Mouse (Mus musculus): ENCODE results near the gene Wfdc6b. TPM values are rescaled to one million over a fixed set of nuclear protein-coding genes. Genes with fewer than 3 reads are reported as not detected.

Gene Wfdc6b
- total and polyA plus RNA-seq, 2 experiments from 2014 or later = not detected

GRCm38 (mm10) chr2:164641881-164642673, 28.8 kb downstream of the Wfdc6b start:
- no peaks in the 10 kb centered on the region for H3K4me1 ChIP-seq (ENCODE audit: insufficient read depth, low read length)
- WGBS = 66% methylated on average over 13 of the region's 13 CpGs
- ATAC-seq (ENCODE audit: low FRiP score) = no peak
- H3K27ac ChIP-seq (ENCODE audit: low read depth, low read length) = no peak overlapping the region
- no peaks in the 10 kb centered on the region for H3K27me3 ChIP-seq (ENCODE audit: insufficient read depth, low read length)
- no peaks in the 10 kb centered on the region for H3K36me3 ChIP-seq (ENCODE audit: insufficient read depth, low read length)
- H3K4me2 ChIP-seq (ENCODE audit: low read depth, low read length, poor library complexity, severe bottlenecking) = no peak overlapping the region
- no peak overlapping the region for H3K4me3 ChIP-seq (ENCODE audit: low read depth, low read length)
- DNase-seq (ENCODE audit: low spot score) = peak; percentile 5
- no peak for TF ChIP-seq CTCF (IDR thresholded peaks at IDR 0.05)
- no peaks in the 10 kb centered on the region; the same call in 1 of the 2 replicates for H3K9me3 ChIP-seq (ENCODE audit: low read length)
- no peak overlapping the region for H3K9ac ChIP-seq (replicated peaks; ENCODE audit: low read length, poor library complexity, severe bottlenecking)

GRCm38 (mm10) chr2:164655858-164656257, 42.5 kb downstream of the Wfdc6b start, which contains the start of gene Wfdc10:
Wfdc10 (plus strand) TSS chr2:164656046.
- no peaks in the 10 kb centered on the region for H3K4me1 ChIP-seq (ENCODE audit: insufficient read depth, low read length)
- DNase-seq (ENCODE audit: low spot score) = peak; percentile 41
- no peaks in the 10 kb centered on the region for H3K27me3 ChIP-seq (ENCODE audit: insufficient read depth, low read length)
- WGBS = 18% methylated on average over 11 of the region's 11 CpGs
- H3K4me2 ChIP-seq (ENCODE audit: low read depth, low read length, poor library complexity, severe bottlenecking) = no peak within 1 kb of the TSS
- H3K4me3 ChIP-seq (ENCODE audit: low read depth, low read length) = no peak within 1 kb of the TSS
- no peak for ATAC-seq (ENCODE audit: low FRiP score)
- H3K36me3 ChIP-seq (ENCODE audit: insufficient read depth, low read length) = no peaks in the 10 kb centered on the region
- no peak within 1 kb of the TSS for H3K9ac ChIP-seq (replicated peaks; ENCODE audit: low read length, poor library complexity, severe bottlenecking)
- TF ChIP-seq CTCF (IDR thresholded peaks at IDR 0.05) = peak; percentile 82
- H3K9me3 ChIP-seq (ENCODE audit: low read length) = no peaks in the 10 kb centered on the region
- no peak within 1 kb of the TSS for H3K27ac ChIP-seq (ENCODE audit: low read depth, low read length)

- Histone ChIP-seq H3K4me1 (ENCODE audit: insufficient read depth, low read length) (no peaks in the 10 kb centered on the region), H3K4me2 (ENCODE audit: low read depth, low read length, poor library complexity, severe bottlenecking) (no peak within 1 kb of the TSS), H3K4me3 (ENCODE audit: low read depth, low read length) (no peak within 1 kb of the TSS), H3K9me3 (ENCODE audit: low read length) (no peaks in the 10 kb centered on the region), H3K27ac (ENCODE audit: low read depth, low read length) (no peak within 1 kb of the TSS), H3K27me3 (ENCODE audit: insufficient read depth, low read length) (no peaks in the 10 kb centered on the region), H3K9ac (replicated peaks; ENCODE audit: low read length, poor library complexity, severe bottlenecking) (no peak within 1 kb of the TSS), H3K36me3 (ENCODE audit: insufficient read depth, low read length) (no peaks in the 10 kb centered on the region)
- no peak for ATAC-seq (ENCODE audit: low FRiP score)
- WGBS = 82% methylated on average over 9 of the region's 9 CpGs
- TF ChIP-seq CTCF (IDR thresholded peaks at IDR 0.05) = no peak
- DNase-seq (ENCODE audit: low spot score) = no peak
Measured at GRCm38 (mm10) chr2:164656483-164656882, 43.2 kb downstream of the Wfdc6b start, which contains the start of gene Wfdc9. Wfdc9 (minus strand) TSS chr2:164656583.

GRCm38 (mm10) chr2:164664851-164665250, 51.5 kb downstream of the Wfdc6b start:
- Histone ChIP-seq H3K9me3 (ENCODE audit: low read length) (no peaks in the 10 kb centered on the region), H3K4me3 (ENCODE audit: low read depth, low read length) (no peak overlapping the region), H3K4me2 (ENCODE audit: low read depth, low read length, poor library complexity, severe bottlenecking) (no peak overlapping the region), H3K27ac (ENCODE audit: low read depth, low read length) (no peak overlapping the region), H3K4me1 (ENCODE audit: insufficient read depth, low read length) (no peaks in the 10 kb centered on the region), H3K27me3 (ENCODE audit: insufficient read depth, low read length) (no peaks in the 10 kb centered on the region), H3K36me3 (ENCODE audit: insufficient read depth, low read length) (no peaks in the 10 kb centered on the region), H3K9ac (replicated peaks; ENCODE audit: low read length, poor library complexity, severe bottlenecking) (no peak overlapping the region)
- TF ChIP-seq CTCF (IDR thresholded peaks at IDR 0.05) = no peak
- DNase-seq (ENCODE audit: low spot score) (no peak), ATAC-seq (ENCODE audit: low FRiP score) (no peak)
- WGBS = 92% methylated on average over 7 of the region's 7 CpGs

Other genes starting within 250 kb of the Wfdc6b start
Only the 30 nearest of the 33 such genes appear.
- gene Rbpjl, start 210.4 kb upstream of the Wfdc6b start, total RNA-seq (2014; rRNA removed) = 0.77 TPM in 1 of 2 replicates, not detected in the other
- 0.04 TPM in 1 of 2 replicates, not detected in the other for gene Rbpjl, start 210.4 kb upstream of the Wfdc6b start, polyA plus RNA-seq (2015; fragmentation: Nextera tagmentation; extraction: Ambion mirVana)
- 1.9 and 2.0 TPM in 2 replicates for gene Matn4, start 208.4 kb upstream of the Wfdc6b start, total RNA-seq (2014; rRNA removed)
- gene Matn4, start 208.4 kb upstream of the Wfdc6b start, polyA plus RNA-seq (2015; fragmentation: Nextera tagmentation; extraction: Ambion mirVana) = 1.9 and 2.1 TPM in 2 replicates
- 13.8 and 20.3 TPM in 2 replicates for gene Sdc4, start 169.6 kb upstream of the Wfdc6b start, total RNA-seq (2014; rRNA removed)
- gene Sdc4, start 169.6 kb upstream of the Wfdc6b start, polyA plus RNA-seq (2015; fragmentation: Nextera tagmentation; extraction: Ambion mirVana) = 18.3 and 19.3 TPM in 2 replicates
- gene Sys1, start 156.6 kb upstream of the Wfdc6b start, total RNA-seq (2014; rRNA removed) = 194 and 206 TPM in 2 replicates
- gene Sys1, start 156.6 kb upstream of the Wfdc6b start, polyA plus RNA-seq (2015; fragmentation: Nextera tagmentation; extraction: Ambion mirVana) = 103 and 108 TPM in 2 replicates
- 4.7 and 15.0 TPM in 2 replicates for gene Gm20458, start 152.6 kb upstream of the Wfdc6b start, total RNA-seq (2014; rRNA removed)
- gene Gm20458, start 152.6 kb upstream of the Wfdc6b start, polyA plus RNA-seq (2015; fragmentation: Nextera tagmentation; extraction: Ambion mirVana) = 6.9 and 7.2 TPM in 2 replicates
- gene Trp53tg5, start 139.8 kb upstream of the Wfdc6b start, total RNA-seq (2014; rRNA removed) = not detected in 2 replicates
- not detected in 2 replicates for gene Trp53tg5, start 139.8 kb upstream of the Wfdc6b start, polyA plus RNA-seq (2015; fragmentation: Nextera tagmentation; extraction: Ambion mirVana)
- 21.1 and 26.7 TPM in 2 replicates for gene Dbndd2, start 127.4 kb upstream of the Wfdc6b start, total RNA-seq (2014; rRNA removed)
- gene Dbndd2, start 127.4 kb upstream of the Wfdc6b start, polyA plus RNA-seq (2015; fragmentation: Nextera tagmentation; extraction: Ambion mirVana) = 24.8 and 25.4 TPM in 2 replicates
- gene Pigt, start 116.0 kb upstream of the Wfdc6b start, total RNA-seq (2014; rRNA removed) = 117 and 126 TPM in 2 replicates
- 121 and 126 TPM in 2 replicates for gene Pigt, start 116.0 kb upstream of the Wfdc6b start, polyA plus RNA-seq (2015; fragmentation: Nextera tagmentation; extraction: Ambion mirVana)
- gene Wfdc2, start 51.1 kb upstream of the Wfdc6b start, total RNA-seq (2014; rRNA removed) = 0.38 and 0.52 TPM in 2 replicates
- gene Wfdc2, start 51.1 kb upstream of the Wfdc6b start, polyA plus RNA-seq (2015; fragmentation: Nextera tagmentation; extraction: Ambion mirVana) = 1.5 and 1.9 TPM in 2 replicates
- gene Spint3, start 40.1 kb upstream of the Wfdc6b start, total RNA-seq (2014; rRNA removed) = not detected in 2 replicates
- not detected in 2 replicates for gene Spint3, start 40.1 kb upstream of the Wfdc6b start, polyA plus RNA-seq (2015; fragmentation: Nextera tagmentation; extraction: Ambion mirVana)
- gene Wfdc6a, start 28.1 kb upstream of the Wfdc6b start, total RNA-seq (2014; rRNA removed) = not detected in 2 replicates
- not detected in 2 replicates for gene Wfdc6a, start 28.1 kb upstream of the Wfdc6b start, polyA plus RNA-seq (2015; fragmentation: Nextera tagmentation; extraction: Ambion mirVana)
- not detected in 2 replicates for gene Eppin, start 19.9 kb upstream of the Wfdc6b start, total RNA-seq (2014; rRNA removed)
- gene Eppin, start 19.9 kb upstream of the Wfdc6b start, polyA plus RNA-seq (2015; fragmentation: Nextera tagmentation; extraction: Ambion mirVana) = not detected in 2 replicates
- gene Wfdc8, start 104 bp downstream of the Wfdc6b start, total RNA-seq (2014; rRNA removed) = 0.28 TPM in 1 of 2 replicates, not detected in the other
- gene Wfdc8, start 104 bp downstream of the Wfdc6b start, polyA plus RNA-seq (2015; fragmentation: Nextera tagmentation; extraction: Ambion mirVana) = not detected in 2 replicates
- not detected in 2 replicates for gene Wfdc16, start 25.3 kb downstream of the Wfdc6b start, total RNA-seq (2014; rRNA removed)
- gene Wfdc16, start 25.3 kb downstream of the Wfdc6b start, polyA plus RNA-seq (2015; fragmentation: Nextera tagmentation; extraction: Ambion mirVana) = not detected in 2 replicates
- 3.5 TPM in 1 of 2 replicates, not detected in the other for gene Wfdc10, start 42.5 kb downstream of the Wfdc6b start, total RNA-seq (2014; rRNA removed)
- gene Wfdc10, start 42.5 kb downstream of the Wfdc6b start, polyA plus RNA-seq (2015; fragmentation: Nextera tagmentation; extraction: Ambion mirVana) = 0.38 and 0.42 TPM in 2 replicates
- not detected in 2 replicates for gene Wfdc9, start 43.1 kb downstream of the Wfdc6b start, total RNA-seq (2014; rRNA removed)
- not detected in 2 replicates for gene Wfdc9, start 43.1 kb downstream of the Wfdc6b start, polyA plus RNA-seq (2015; fragmentation: Nextera tagmentation; extraction: Ambion mirVana)
- not detected in 2 replicates for gene Wfdc11, start 60.6 kb downstream of the Wfdc6b start, total RNA-seq (2014; rRNA removed)
- not detected in 2 replicates for gene Wfdc11, start 60.6 kb downstream of the Wfdc6b start, polyA plus RNA-seq (2015; fragmentation: Nextera tagmentation; extraction: Ambion mirVana)
- gene Wfdc13, start 71.6 kb downstream of the Wfdc6b start, total RNA-seq (2014; rRNA removed) = not detected in 2 replicates
- gene Wfdc13, start 71.6 kb downstream of the Wfdc6b start, polyA plus RNA-seq (2015; fragmentation: Nextera tagmentation; extraction: Ambion mirVana) = not detected in 2 replicates
- not detected in 2 replicates for gene Spint4, start 85.0 kb downstream of the Wfdc6b start, total RNA-seq (2014; rRNA removed)
- gene Spint4, start 85.0 kb downstream of the Wfdc6b start, polyA plus RNA-seq (2015; fragmentation: Nextera tagmentation; extraction: Ambion mirVana) = not detected in 2 replicates
- gene Spint5, start 101.8 kb downstream of the Wfdc6b start, total RNA-seq (2014; rRNA removed) = not detected in 2 replicates
- gene Spint5, start 101.8 kb downstream of the Wfdc6b start, polyA plus RNA-seq (2015; fragmentation: Nextera tagmentation; extraction: Ambion mirVana) = not detected in 2 replicates
- gene Wfdc3, start 132.4 kb downstream of the Wfdc6b start, total RNA-seq (2014; rRNA removed) = 0.16 and 1.3 TPM in 2 replicates
- gene Wfdc3, start 132.4 kb downstream of the Wfdc6b start, polyA plus RNA-seq (2015; fragmentation: Nextera tagmentation; extraction: Ambion mirVana) = 0.60 and 0.97 TPM in 2 replicates
- 18.5 and 24.7 TPM in 2 replicates for gene Dnttip1, start 132.5 kb downstream of the Wfdc6b start, total RNA-seq (2014; rRNA removed)
- gene Dnttip1, start 132.5 kb downstream of the Wfdc6b start, polyA plus RNA-seq (2015; fragmentation: Nextera tagmentation; extraction: Ambion mirVana) = 48.4 and 54.2 TPM in 2 replicates
- 14.6 and 38.5 TPM in 2 replicates for gene Ube2c, start 156.4 kb downstream of the Wfdc6b start, total RNA-seq (2014; rRNA removed)
- 18.1 and 18.4 TPM in 2 replicates for gene Ube2c, start 156.4 kb downstream of the Wfdc6b start, polyA plus RNA-seq (2015; fragmentation: Nextera tagmentation; extraction: Ambion mirVana)
- not detected in 2 replicates for gene Tnnc2, start 166.4 kb downstream of the Wfdc6b start, total RNA-seq (2014; rRNA removed)
- gene Tnnc2, start 166.4 kb downstream of the Wfdc6b start, polyA plus RNA-seq (2015; fragmentation: Nextera tagmentation; extraction: Ambion mirVana) = 0.31 and 0.62 TPM in 2 replicates
- gene Snx21, start 172.3 kb downstream of the Wfdc6b start, total RNA-seq (2014; rRNA removed) = 80.8 and 100 TPM in 2 replicates
- 50.8 and 54.1 TPM in 2 replicates for gene Snx21, start 172.3 kb downstream of the Wfdc6b start, polyA plus RNA-seq (2015; fragmentation: Nextera tagmentation; extraction: Ambion mirVana)
- 24.2 and 25.8 TPM in 2 replicates for gene Acot8, start 191.4 kb downstream of the Wfdc6b start, total RNA-seq (2014; rRNA removed)
- gene Acot8, start 191.4 kb downstream of the Wfdc6b start, polyA plus RNA-seq (2015; fragmentation: Nextera tagmentation; extraction: Ambion mirVana) = 17.5 and 19.7 TPM in 2 replicates
- 6.4 and 7.7 TPM in 2 replicates for gene Zswim3, start 191.6 kb downstream of the Wfdc6b start, total RNA-seq (2014; rRNA removed)
- gene Zswim3, start 191.6 kb downstream of the Wfdc6b start, polyA plus RNA-seq (2015; fragmentation: Nextera tagmentation; extraction: Ambion mirVana) = 5.5 and 7.4 TPM in 2 replicates
- gene Zswim1, start 209.2 kb downstream of the Wfdc6b start, total RNA-seq (2014; rRNA removed) = 24.8 and 25.1 TPM in 2 replicates
- 35.3 and 36.0 TPM in 2 replicates for gene Zswim1, start 209.2 kb downstream of the Wfdc6b start, polyA plus RNA-seq (2015; fragmentation: Nextera tagmentation; extraction: Ambion mirVana)
- gene Spata25, start 215.0 kb downstream of the Wfdc6b start, total RNA-seq (2014; rRNA removed) = 1.1 TPM in 1 of 2 replicates, not detected in the other
- not detected in 2 replicates for gene Spata25, start 215.0 kb downstream of the Wfdc6b start, polyA plus RNA-seq (2015; fragmentation: Nextera tagmentation; extraction: Ambion mirVana)
- gene Ctsa, start 219.4 kb downstream of the Wfdc6b start, total RNA-seq (2014; rRNA removed) = 110 and 112 TPM in 2 replicates
- gene Ctsa, start 219.4 kb downstream of the Wfdc6b start, polyA plus RNA-seq (2015; fragmentation: Nextera tagmentation; extraction: Ambion mirVana) = 101 and 102 TPM in 2 replicates

Measured in midbrain, postnatal 0 days (tissue).